Mouse (Mus musculus): ENCODE data around the gene Ehbp1. TPM values are rescaled to one million over a fixed set of nuclear protein-coding genes. Genes with fewer than 3 reads are reported as not detected.

Ehbp1 gene
- polyA plus RNA-seq, 1 experiment from 2014 or later: 24.0 TPM

GRCm38 (mm10) chr11:22155366-22156095, 186.6 kb downstream of the Ehbp1 start:
- no peaks in the 10 kb centered on the region for H3K4me1 ChIP-seq (replicated peaks; ENCODE audit: control insufficient read depth, insufficient read depth, low read length)
- ATAC-seq (ENCODE audit: low FRiP score) (no peak), DNase-seq (ENCODE audit: low spot score) (no peak)
- no peak overlapping the region for H3K27ac ChIP-seq
- H3K4me3 ChIP-seq (replicated peaks; ENCODE audit: low read length): no peak overlapping the region
- no peak overlapping the region for H3K4me2 ChIP-seq (replicated peaks)
- 95% methylated on average over 3 of the region's 3 CpGs for WGBS
- H3K27me3 ChIP-seq (ENCODE audit: control insufficient read depth, insufficient read depth, low read length): no peaks in the 10 kb centered on the region
- peaks cover 5% of the 10 kb centered on the region; the same call in 1 of the 2 replicates for H3K36me3 ChIP-seq (replicated peaks; ENCODE audit: control insufficient read depth, insufficient read depth)
- H3K9me3 ChIP-seq (ENCODE audit: control insufficient read depth, low read length): no peaks in the 10 kb centered on the region
- H3K9ac ChIP-seq: no peak overlapping the region

- ATAC-seq (ENCODE audit: low FRiP score) (no peak), DNase-seq (ENCODE audit: low spot score) (no peak)
- 90% methylated on average over 9 of the region's 9 CpGs for WGBS
- Histone ChIP-seq H3K4me3 (replicated peaks; ENCODE audit: low read length) (no peak overlapping the region), H3K9me3 (ENCODE audit: control insufficient read depth, low read length) (no peaks in the 10 kb centered on the region), H3K27me3 (ENCODE audit: control insufficient read depth, insufficient read depth, low read length) (no peaks in the 10 kb centered on the region), H3K27ac (no peak overlapping the region), H3K9ac (no peak overlapping the region), H3K4me2 (replicated peaks) (no peak overlapping the region), H3K4me1 (replicated peaks; ENCODE audit: control insufficient read depth, insufficient read depth, low read length) (no peaks in the 10 kb centered on the region), H3K36me3 (replicated peaks; ENCODE audit: control insufficient read depth, insufficient read depth) (peaks cover 10% of the 10 kb centered on the region; the same call in 1 of the 2 replicates)
Observed at GRCm38 (mm10) chr11:22154501-22155294, 187.4 kb downstream of the Ehbp1 start.

GRCm38 (mm10) chr11:22140737-22141136, 201.4 kb downstream of the Ehbp1 start:
- DNase-seq (ENCODE audit: low spot score) (no peak), ATAC-seq (ENCODE audit: low FRiP score) (no peak)
- no peaks in the 10 kb centered on the region for H3K4me1 ChIP-seq (replicated peaks; ENCODE audit: control insufficient read depth, insufficient read depth, low read length)
- H3K27ac ChIP-seq: no peak overlapping the region
- WGBS: 87% methylated on average over 2 of the region's 2 CpGs
- no peak overlapping the region for H3K9ac ChIP-seq
- H3K27me3 ChIP-seq (ENCODE audit: control insufficient read depth, insufficient read depth, low read length): no peaks in the 10 kb centered on the region
- H3K36me3 ChIP-seq (replicated peaks; ENCODE audit: control insufficient read depth, insufficient read depth): peaks cover 10% of the 10 kb centered on the region; the same call in 1 of the 2 replicates
- H3K4me2 ChIP-seq (replicated peaks): no peak overlapping the region
- H3K4me3 ChIP-seq (replicated peaks; ENCODE audit: low read length): no peak overlapping the region
- H3K9me3 ChIP-seq (ENCODE audit: control insufficient read depth, low read length): no peaks in the 10 kb centered on the region

- H3K4me1 ChIP-seq (replicated peaks; ENCODE audit: control insufficient read depth, insufficient read depth, low read length): no peaks in the 10 kb centered on the region
- H3K9ac ChIP-seq: no peak overlapping the region
- ATAC-seq (ENCODE audit: low FRiP score): no peak
- no peak for DNase-seq (ENCODE audit: low spot score)
- no peak overlapping the region for H3K27ac ChIP-seq
- H3K4me2 ChIP-seq (replicated peaks): no peak overlapping the region
- no peaks in the 10 kb centered on the region for H3K9me3 ChIP-seq (ENCODE audit: control insufficient read depth, low read length)
- no peaks in the 10 kb centered on the region for H3K27me3 ChIP-seq (ENCODE audit: control insufficient read depth, insufficient read depth, low read length)
- H3K4me3 ChIP-seq (replicated peaks; ENCODE audit: low read length): no peak overlapping the region
- H3K36me3 ChIP-seq (replicated peaks; ENCODE audit: control insufficient read depth, insufficient read depth): peaks cover 8% of the 10 kb centered on the region; the same call in 1 of the 2 replicates
Observed at GRCm38 (mm10) chr11:22138466-22138865, 203.6 kb downstream of the Ehbp1 start.

GRCm38 (mm10) chr11:22125188-22125587, 216.9 kb downstream of the Ehbp1 start:
- H3K27me3 ChIP-seq (ENCODE audit: control insufficient read depth, insufficient read depth, low read length): no peaks in the 10 kb centered on the region
- no peak for DNase-seq (ENCODE audit: low spot score)

GRCm38 (mm10) chr11:22118853-22119252, 223.2 kb downstream of the Ehbp1 start:
- H3K27ac ChIP-seq: no peak overlapping the region
- no peak overlapping the region for H3K4me2 ChIP-seq (replicated peaks)
- no peaks in the 10 kb centered on the region for H3K4me1 ChIP-seq (replicated peaks; ENCODE audit: control insufficient read depth, insufficient read depth, low read length)
- WGBS: 94% methylated on average over 3 of the region's 3 CpGs
- H3K9me3 ChIP-seq (ENCODE audit: control insufficient read depth, low read length): no peaks in the 10 kb centered on the region
- no peak overlapping the region for H3K9ac ChIP-seq
- ATAC-seq (ENCODE audit: low FRiP score): no peak
- H3K4me3 ChIP-seq (replicated peaks; ENCODE audit: low read length): no peak overlapping the region
- H3K36me3 ChIP-seq (replicated peaks; ENCODE audit: control insufficient read depth, insufficient read depth): no peaks in the 10 kb centered on the region
- DNase-seq (ENCODE audit: low spot score): no peak
- no peaks in the 10 kb centered on the region for H3K27me3 ChIP-seq (ENCODE audit: control insufficient read depth, insufficient read depth, low read length)

More at GRCm38 (mm10) chr11:22125188-22125587, 216.9 kb downstream of the Ehbp1 start:
- H3K9ac ChIP-seq: no peak overlapping the region
- no peak overlapping the region for H3K27ac ChIP-seq
- no peak overlapping the region for H3K4me2 ChIP-seq (replicated peaks)
- 100% methylated on average over 2 of the region's 2 CpGs for WGBS
- no peak for ATAC-seq (ENCODE audit: low FRiP score)
- H3K36me3 ChIP-seq (replicated peaks; ENCODE audit: control insufficient read depth, insufficient read depth): no peaks in the 10 kb centered on the region
- H3K4me1 ChIP-seq (replicated peaks; ENCODE audit: control insufficient read depth, insufficient read depth, low read length): no peaks in the 10 kb centered on the region
- no peak overlapping the region for H3K4me3 ChIP-seq (replicated peaks; ENCODE audit: low read length)
- H3K9me3 ChIP-seq (ENCODE audit: control insufficient read depth, low read length): no peaks in the 10 kb centered on the region

GRCm38 (mm10) chr11:22112161-22112560, 229.9 kb downstream of the Ehbp1 start:
- no peak for DNase-seq (ENCODE audit: low spot score)
- over 99% methylated on average over 3 of the region's 3 CpGs for WGBS
- no peak overlapping the region for H3K4me2 ChIP-seq (replicated peaks)
- no peaks in the 10 kb centered on the region for H3K27me3 ChIP-seq (ENCODE audit: control insufficient read depth, insufficient read depth, low read length)
- H3K9ac ChIP-seq: no peak overlapping the region
- no peak for ATAC-seq (ENCODE audit: low FRiP score)
- H3K4me1 ChIP-seq (replicated peaks; ENCODE audit: control insufficient read depth, insufficient read depth, low read length): no peaks in the 10 kb centered on the region
- H3K36me3 ChIP-seq (replicated peaks; ENCODE audit: control insufficient read depth, insufficient read depth): no peaks in the 10 kb centered on the region
- no peak overlapping the region for H3K27ac ChIP-seq
- no peak overlapping the region for H3K4me3 ChIP-seq (replicated peaks; ENCODE audit: low read length)
- H3K9me3 ChIP-seq (ENCODE audit: control insufficient read depth, low read length): no peaks in the 10 kb centered on the region

- H3K9me3 ChIP-seq (ENCODE audit: control insufficient read depth, low read length): no peaks in the 10 kb centered on the region
- H3K27me3 ChIP-seq (ENCODE audit: control insufficient read depth, insufficient read depth, low read length): no peaks in the 10 kb centered on the region
- ATAC-seq (ENCODE audit: low FRiP score) (no peak), DNase-seq (ENCODE audit: low spot score) (no peak)
- H3K36me3 ChIP-seq (replicated peaks; ENCODE audit: control insufficient read depth, insufficient read depth): peaks cover 4% of the 10 kb centered on the region; the same call in 1 of the 2 replicates
- H3K4me1 ChIP-seq (replicated peaks; ENCODE audit: control insufficient read depth, insufficient read depth, low read length): no peaks in the 10 kb centered on the region
- no peak overlapping the region for H3K27ac ChIP-seq
- no peak overlapping the region for H3K4me2 ChIP-seq (replicated peaks)
- no peak overlapping the region for H3K4me3 ChIP-seq (replicated peaks; ENCODE audit: low read length)
- 70% methylated on average over 8 of the region's 8 CpGs for WGBS
- no peak overlapping the region for H3K9ac ChIP-seq
Observed at GRCm38 (mm10) chr11:22089346-22089745, 252.7 kb downstream of the Ehbp1 start.

- no peak for ATAC-seq (ENCODE audit: low FRiP score)
- no peak for DNase-seq (ENCODE audit: low spot score)
- WGBS: 67% methylated on average over 2 of the region's 2 CpGs
Observed at GRCm38 (mm10) chr11:22063352-22063751, 278.7 kb downstream of the Ehbp1 start.

More at GRCm38 (mm10) chr11:22063352-22063751, 278.7 kb downstream of the Ehbp1 start:
- H3K9me3 ChIP-seq (ENCODE audit: control insufficient read depth, low read length): no peaks in the 10 kb centered on the region
- H3K9ac ChIP-seq: no peak overlapping the region
- H3K4me1 ChIP-seq (replicated peaks; ENCODE audit: control insufficient read depth, insufficient read depth, low read length): no peaks in the 10 kb centered on the region
- H3K36me3 ChIP-seq (replicated peaks; ENCODE audit: control insufficient read depth, insufficient read depth): peaks cover 16% of the 10 kb centered on the region; the same call in 1 of the 2 replicates
- no peak overlapping the region for H3K27ac ChIP-seq
- no peaks in the 10 kb centered on the region for H3K27me3 ChIP-seq (ENCODE audit: control insufficient read depth, insufficient read depth, low read length)
- H3K4me2 ChIP-seq (replicated peaks): no peak overlapping the region
- no peak overlapping the region for H3K4me3 ChIP-seq (replicated peaks; ENCODE audit: low read length)
